Mouse (Mus musculus): ENCODE data around the gene Fam3b. TPM values are rescaled to one million over a fixed set of nuclear protein-coding genes. Genes with fewer than 3 reads are reported as not detected.

The Fam3b gene
- total and polyA plus RNA-seq, 3 experiments, result 20.6 to 21.2 TPM; not detected in 1

DNA sequence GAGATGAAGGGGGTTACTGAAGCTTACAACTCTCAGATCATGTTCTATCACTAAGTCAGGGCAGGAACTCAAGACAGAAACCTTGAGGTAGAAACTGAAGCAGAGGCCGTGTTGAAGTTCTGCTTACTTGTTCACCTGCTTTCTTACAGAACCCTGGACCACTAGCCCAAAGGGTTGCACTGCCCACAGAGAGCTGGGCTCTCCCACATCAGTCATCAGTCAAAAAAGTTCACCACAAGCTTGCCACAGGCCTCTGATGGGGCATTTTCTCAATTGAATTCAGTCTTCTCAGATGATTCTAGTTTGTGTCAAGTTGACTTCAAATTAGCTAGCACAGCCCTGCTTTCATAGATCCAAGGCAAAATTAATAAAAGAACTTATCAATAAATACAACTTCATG is 54.8 kb downstream of the Fam3b start:
- H3K9me3 ChIP-seq (replicated peaks; ENCODE audit: insufficient read depth, low read length), result no peaks in the 10 kb centered on the region

DNA sequence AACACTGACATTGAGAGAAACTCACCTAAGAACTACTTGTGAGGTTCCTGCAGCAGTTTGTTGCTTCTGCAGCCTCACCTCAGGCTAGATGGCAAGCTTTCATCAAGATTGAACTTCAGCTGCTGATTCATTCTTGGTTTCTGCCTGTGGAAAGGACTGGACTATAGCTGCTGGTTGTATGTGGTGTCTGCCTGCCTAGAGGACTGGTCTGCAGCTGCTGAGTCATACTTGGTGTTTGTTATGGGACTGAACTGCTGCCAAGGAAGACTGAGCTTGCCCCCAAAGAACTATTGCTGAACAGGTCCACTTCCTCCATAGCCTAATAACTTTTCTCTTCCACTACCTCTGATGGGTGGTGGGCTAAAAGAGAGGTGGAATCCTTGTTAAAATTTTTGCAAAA is 67.2 kb downstream of the Fam3b start:
- Histone ChIP-seq H3K79me2 (ENCODE audit: control insufficient read depth, insufficient read depth, low read length, poor library complexity) (no peaks in the 10 kb centered on the region), H3K27me3 (ENCODE audit: control insufficient read depth in 1 of 2, insufficient read depth in 2 of 2, low read length in 2 of 2) (no peaks in the 10 kb centered on the region; a peak in 1 of 4 replicates), H3K9me3 (replicated peaks; ENCODE audit: insufficient read depth, low read length) (no peaks in the 10 kb centered on the region), H3K9ac (ENCODE audit: control insufficient read depth, low read depth, low read length, poor library complexity, severe bottlenecking) (no peak overlapping the region), H3K36me3 (ENCODE audit: control insufficient read depth in 1 of 2, insufficient read depth in 2 of 2, low read length in 2 of 2) (0 out of 4 replicates have a peak, but pooled peaks cover 0 to 4% of the 10 kb centered on the region in 2 experiments), H3K4me1 (ENCODE audit: control insufficient read depth in 1 of 2, insufficient read depth in 2 of 2, low read length in 2 of 2) (peaks cover 0 to 5% of the 10 kb centered on the region in 2 experiments; a peak in 3 of 4 replicates), H3K4me3 (ENCODE audit: control insufficient read depth in 1 of 2, insufficient read depth in 1 of 2, low read depth in 2 of 2, low read length in 2 of 2) (no peak overlapping the region), H3K27ac (ENCODE audit: control insufficient read depth, low read depth, low read length) (no peak overlapping the region)
- peak; percentile 50 for DNase-seq (ENCODE audit: low read depth, low spot score)
- no peak for TF ChIP-seq ETS1 (IDR thresholded peaks at IDR 0.05; ENCODE audit: low read depth, low read length)
- no peak for TF ChIP-seq ZKSCAN1 (IDR thresholded peaks at IDR 0.05; ENCODE audit: low read depth, low read length)
- no peak for TF ChIP-seq JUND (IDR thresholded peaks at IDR 0.05; ENCODE audit: low read depth, low read length)
- no peak for TF ChIP-seq ZC3H11A (IDR thresholded peaks at IDR 0.05; ENCODE audit: low read depth, low read length)
- TF ChIP-seq SMC3 (IDR thresholded peaks at IDR 0.05; ENCODE audit: low read depth, low read length), result no peak
- TF ChIP-seq E2F4 (IDR thresholded peaks at IDR 0.05; ENCODE audit: borderline replicate concordance, low read depth, low read length), result no peak
- TF ChIP-seq BHLHE40 (IDR thresholded peaks at IDR 0.05; ENCODE audit: borderline replicate concordance, low read depth, low read length), result no peak
- no peak for TF ChIP-seq ELF1 (IDR thresholded peaks at IDR 0.05; ENCODE audit: low read depth, low read length)
- no peak for TF ChIP-seq GABPA (IDR thresholded peaks at IDR 0.05; ENCODE audit: low read depth, low read length)
- no peak for TF ChIP-seq CHD2 (IDR thresholded peaks at IDR 0.05; ENCODE audit: low read length)

More for the DNA sequence above, 54.8 kb downstream of the Fam3b start:
- Histone ChIP-seq H3K4me1 (ENCODE audit: control insufficient read depth in 1 of 2, insufficient read depth in 2 of 2, low read length in 2 of 2) (peaks cover 0 to 8% of the 10 kb centered on the region in 2 experiments; a peak in 1 of 4 replicates), H3K79me2 (ENCODE audit: control insufficient read depth, insufficient read depth, low read length, poor library complexity) (no peaks in the 10 kb centered on the region), H3K9ac (ENCODE audit: control insufficient read depth, low read depth, low read length, poor library complexity, severe bottlenecking) (no peak overlapping the region), H3K27ac (ENCODE audit: control insufficient read depth, low read depth, low read length) (no peak overlapping the region), H3K4me3 (ENCODE audit: control insufficient read depth in 1 of 2, insufficient read depth in 1 of 2, low read depth in 2 of 2, low read length in 2 of 2) (no peak overlapping the region), H3K27me3 (ENCODE audit: control insufficient read depth in 1 of 2, insufficient read depth in 2 of 2, low read length in 2 of 2) (no peaks in the 10 kb centered on the region), H3K36me3 (ENCODE audit: control insufficient read depth in 1 of 2, insufficient read depth in 2 of 2, low read length in 2 of 2) (no peaks in the 10 kb centered on the region)
- DNase-seq (ENCODE audit: low read depth, low spot score), result no peak
- TF ChIP-seq MYB (IDR thresholded peaks at IDR 0.05; ENCODE audit: low read depth, low read length) (no peak), JUND (IDR thresholded peaks at IDR 0.05; ENCODE audit: low read depth, low read length) (no peak)

DNA sequence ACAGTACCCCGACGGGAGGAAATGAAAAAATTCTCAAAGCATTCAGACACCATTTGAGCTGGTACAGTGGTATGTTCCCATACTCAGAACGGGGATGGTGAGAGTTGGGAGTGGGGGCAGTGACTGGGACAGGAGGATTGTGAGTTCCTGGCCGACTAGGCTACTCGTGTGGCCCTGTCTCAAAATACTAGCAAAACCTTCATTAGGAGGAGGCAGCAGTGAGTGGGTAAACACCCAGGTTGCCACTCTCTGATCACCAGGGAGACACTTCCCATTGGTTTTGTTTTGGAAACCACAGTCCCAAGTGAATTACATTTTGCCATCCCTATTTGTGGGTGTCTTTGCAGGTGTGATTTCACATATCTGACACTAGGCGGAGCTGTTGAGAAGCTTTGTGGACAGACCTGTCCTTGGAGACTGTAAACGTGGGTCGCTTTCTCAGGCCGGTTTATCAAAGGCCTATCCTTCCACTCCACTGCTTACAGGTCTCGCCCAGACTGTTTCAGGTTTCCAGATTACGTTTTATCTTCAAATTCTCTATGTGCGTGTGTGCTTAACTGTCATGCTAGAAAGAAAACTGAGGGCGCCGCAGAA is 70.8 kb downstream of the Fam3b start:
- peaks cover 0 to 5% of the 10 kb centered on the region in 2 experiments; a peak in 3 of 4 replicates for H3K4me1 ChIP-seq (ENCODE audit: control insufficient read depth in 1 of 2, insufficient read depth in 2 of 2, low read length in 2 of 2)
- H3K27ac ChIP-seq (ENCODE audit: control insufficient read depth, low read depth, low read length), result no peak overlapping the region
- H3K27me3 ChIP-seq (ENCODE audit: control insufficient read depth in 1 of 2, insufficient read depth in 2 of 2, low read length in 2 of 2), result no peaks in the 10 kb centered on the region; a peak in 1 of 4 replicates
- no peak overlapping the region for H3K4me3 ChIP-seq (ENCODE audit: control insufficient read depth in 1 of 2, insufficient read depth in 1 of 2, low read depth in 2 of 2, low read length in 2 of 2)
- H3K9me3 ChIP-seq (replicated peaks; ENCODE audit: insufficient read depth, low read length), result no peaks in the 10 kb centered on the region
- no peak overlapping the region for H3K9ac ChIP-seq (ENCODE audit: control insufficient read depth, low read depth, low read length, poor library complexity, severe bottlenecking)
- peak; percentile 86 for DNase-seq (ENCODE audit: low read depth, low spot score)
- H3K79me2 ChIP-seq (ENCODE audit: control insufficient read depth, insufficient read depth, low read length, poor library complexity), result no peaks in the 10 kb centered on the region
- 0 out of 4 replicates have a peak, but pooled peaks cover 0 to 4% of the 10 kb centered on the region in 2 experiments for H3K36me3 ChIP-seq (ENCODE audit: control insufficient read depth in 1 of 2, insufficient read depth in 2 of 2, low read length in 2 of 2)
- no peak for TF ChIP-seq KAT2A (conservative IDR thresholded peaks at IDR 0.05; ENCODE audit: low read depth, low read length)
- no peak for TF ChIP-seq TCF12 (IDR thresholded peaks at IDR 0.05; ENCODE audit: low read depth, low read length)
- peak; percentile 91 for TF ChIP-seq RAD21 (IDR thresholded peaks at IDR 0.05; ENCODE audit: low read depth, low read length)
- TF ChIP-seq ETS1 (IDR thresholded peaks at IDR 0.05; ENCODE audit: low read depth, low read length), result no peak
- TF ChIP-seq SIN3A (IDR thresholded peaks at IDR 0.05; ENCODE audit: low read length), result peak; percentile 48; the same call in 1 of the 2 replicates
- TF ChIP-seq ELF1 (IDR thresholded peaks at IDR 0.05; ENCODE audit: low read depth, low read length), result no peak
- TF ChIP-seq SMC3 (IDR thresholded peaks at IDR 0.05; ENCODE audit: low read depth, low read length), result peak; percentile 98
- TF ChIP-seq RCOR1 (IDR thresholded peaks at IDR 0.05; ENCODE audit: low read depth, low read length), result no peak
- no peak for TF ChIP-seq JUND (IDR thresholded peaks at IDR 0.05; ENCODE audit: low read depth, low read length)
- no peak for TF ChIP-seq TBP (IDR thresholded peaks at IDR 0.05; ENCODE audit: low read depth, low read length)
- TF ChIP-seq EP300 (IDR thresholded peaks at IDR 0.05; ENCODE audit: low read depth in 1 of 2, low read length in 2 of 2), result peak in 1 of 2 experiments; percentile 20; a peak in 1 of 4 replicates
- no peak for TF ChIP-seq POLR2AphosphoS2 (IDR thresholded peaks at IDR 0.05; ENCODE audit: low read length)
- no peak for TF ChIP-seq UBTF (IDR thresholded peaks at IDR 0.05; ENCODE audit: borderline replicate concordance, insufficient read depth, low read depth, low read length)
- TF ChIP-seq ZC3H11A (IDR thresholded peaks at IDR 0.05; ENCODE audit: low read depth, low read length), result peak; percentile 90
- 0 out of 2 replicates have a peak, but pooled peaks have one; percentile 17 for TF ChIP-seq GATA1 (IDR thresholded peaks at IDR 0.05; ENCODE audit: low read depth, low read length)
- TF ChIP-seq ZNF384 (IDR thresholded peaks at IDR 0.05; ENCODE audit: low read depth, low read length), result no peak
- peak; percentile 74 to 97 (median 96) for TF ChIP-seq CTCF (IDR thresholded peaks at IDR 0.05 in 2 of 3, conservative IDR thresholded peaks at IDR 0.05 in 1 of 3; ENCODE audit: control insufficient read depth in 1 of 3, insufficient read depth in 1 of 3, low read depth in 2 of 3, low read length in 3 of 3, poor library complexity in 1 of 3, severe bottlenecking in 1 of 3)
- TF ChIP-seq MYB (IDR thresholded peaks at IDR 0.05; ENCODE audit: low read depth, low read length), result no peak
- TF ChIP-seq CHD2 (IDR thresholded peaks at IDR 0.05; ENCODE audit: low read length), result no peak
- TF ChIP-seq ZKSCAN1 (IDR thresholded peaks at IDR 0.05; ENCODE audit: low read depth, low read length), result no peak
